Mouse (Mus musculus): ENCODE measurements at regions not wholly inside any gene's neighbourhood (a gene's known extent, or its start where the extent isn't known, plus 50 kb on each side); places are given as distances from the start of the nearest gene placed in this dataset.

GRCm38 (mm10) chr19:52177088-52177791 lies 86.9 kb upstream of the Ins1 start:
- no peak for DNase-seq

GRCm38 (mm10) chr19:52193813-52194212 lies 70.3 kb upstream of the Ins1 start:
- peak; percentile 15 for DNase-seq

- no peak for DNase-seq
Observed at GRCm38 (mm10) chr19:52199545-52200284, 64.4 kb upstream of the Ins1 start.

- no peak for DNase-seq
Observed at GRCm38 (mm10) chr19:52207725-52208124, 56.4 kb upstream of the Ins1 start.
